Mouse (Mus musculus) myocyte (in vitro differentiated cells): ENCODE data around the gene Cdc42bpa.

Experiments
- POLR2A ChIP-seq: IDR thresholded peaks from one replicate; pipeline ENCODE4 v1.6.1; 2011; ENCODE audit warnings: low read depth, mild to moderate bottlenecking, control low read depth, moderate library complexity; ENCODE audit not compliant: insufficient read length
- SRF ChIP-seq: IDR thresholded peaks from one replicate; pipeline ENCODE4 v1.6.1; 2011; ENCODE audit warnings: low read depth; ENCODE audit not compliant: control insufficient read depth, insufficient read length
- TCF12 ChIP-seq: IDR thresholded peaks from one replicate; pipeline ENCODE4 v1.6.1; 2011; ENCODE audit warnings: mild to moderate bottlenecking, control low read depth; ENCODE audit not compliant: poor library complexity, insufficient read depth, severe bottlenecking
- TCF3 ChIP-seq: IDR thresholded peaks from one replicate; pipeline ENCODE4 v1.6.1; 2011; ENCODE audit warnings: low read depth, control low read depth; ENCODE audit not compliant: insufficient read length
- USF1 ChIP-seq: IDR thresholded peaks from one replicate; pipeline ENCODE4 v1.6.1; 2011; ENCODE audit warnings: low read depth, mild to moderate bottlenecking, control low read depth, moderate library complexity

DNA sequence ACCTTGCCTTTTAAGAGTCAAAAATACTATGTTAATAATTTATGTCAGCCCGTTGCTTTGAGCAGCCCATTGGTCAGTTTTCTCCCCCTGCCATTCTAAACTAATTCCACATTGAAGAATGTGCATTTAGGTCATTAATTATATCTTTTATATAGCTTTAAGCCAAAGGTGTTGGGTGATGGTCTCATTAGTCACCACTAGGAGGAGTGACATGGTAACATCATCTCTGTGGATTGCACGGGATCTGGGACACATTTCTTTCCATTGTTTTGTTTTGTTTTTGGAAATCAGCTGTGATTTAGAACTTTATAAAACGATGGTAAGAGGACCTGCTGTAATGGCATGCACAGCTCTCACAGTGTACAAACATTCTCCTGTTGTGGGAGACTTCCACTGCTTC is 171.1 kb downstream of the Cdc42bpa start:
- TF ChIP-seq TCF12 (no peak), POLR2A (no peak), TCF3 (no peak), USF1 (no peak), SRF (no peak)
